Mouse (Mus musculus) retina, postnatal 7 days (tissue): Measurements from ENCODE around the gene Lrg1.

ENCODE experiments used
- DNase-seq: peaks from one replicate; pipeline ENCODE4 v3.0.0-alpha.2; 2012; ENCODE audit warnings: low read depth, low spot score

Gene Lrg1

GRCm38 (mm10) chr17:56077523-56077922 lies 44.3 kb downstream of the Lrg1 start:
- DNase-seq = no peak

- DNase-seq = peak; percentile 92
Measured at GRCm38 (mm10) chr17:56074827-56075208, 47.0 kb downstream of the Lrg1 start, which contains the start of gene Ubxn6. Ubxn6 (minus strand) TSS chr17:56075028.

- DNase-seq = peak; percentile 72
Measured at GRCm38 (mm10) chr17:56074097-56074826, 47.5 kb downstream of the Lrg1 start.

GRCm38 (mm10) chr17:56072243-56072642 lies 49.6 kb downstream of the Lrg1 start:
- no peak for DNase-seq

- no peak for DNase-seq
Measured at GRCm38 (mm10) chr17:56071126-56071525, 50.7 kb downstream of the Lrg1 start.
